Comparison of ENCODE assay signal across 28 mouse cellular contexts in the genomic region with DNA sequence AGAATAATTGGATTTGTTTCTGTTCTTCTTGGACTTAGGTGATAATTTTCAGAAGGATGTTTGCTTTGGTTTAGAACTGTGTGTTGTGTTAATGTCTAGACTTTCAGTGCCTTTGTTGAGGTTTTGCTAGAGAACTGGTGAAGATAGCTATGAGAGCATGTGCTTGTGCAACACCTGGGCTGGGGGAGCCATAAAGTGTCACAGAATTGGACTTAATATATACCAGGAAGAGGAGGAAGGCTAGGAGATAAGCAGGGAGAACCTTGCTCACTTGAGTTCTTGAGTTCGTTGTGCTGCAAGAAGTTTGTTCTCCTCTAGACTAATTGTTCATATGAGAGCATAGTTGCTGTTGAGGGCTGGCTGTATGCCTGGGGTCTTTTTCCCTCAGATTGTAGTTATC. TPM values are rescaled to one million over a fixed set of nuclear protein-coding genes. Genes with fewer than 3 reads are reported as not detected.
DNase-seq lines count a peak whose midpoint lies in the region; ATAC-seq and TF ChIP-seq lines count a peak whose summit lies in the region.
"Had no signal": no experiment of that assay in that cellular context is flagged by ENCODE, and none has a peak within 500 bp of the region (broad histone marks: within the 10 kb centered on the region; RNA-seq: fewer than 3 reads in every experiment).

No protein-coding gene starts in this region.

- DNase-seq in heart, adult 11 months: peak; percentile 49
- no peak for DNase-seq in heart, adult 8-10 months (ENCODE audit: low spot score)
- peak; percentile 0 for DNase-seq in brain, embryonic 14.5 days (ENCODE audit: low read depth)
- DNase-seq in thymus, adult 18-20 months: no peak
- DNase-seq: adrenal gland, adult 2 months; adrenal gland, postnatal 10 days; adrenal gland, postnatal 25 days; B cell, adult 2 months; cerebellum, adult 11-12 months; cerebellum, adult 2 months; cerebellum, adult 9-10 months; cerebellum, postnatal 10 days; cerebellum, postnatal 25 days; forebrain, postnatal 0 days had no signal

- no peaks in the 10 kb centered on the region for H3K9me3 ChIP-seq in intestine, embryonic 16.5 days (ENCODE audit: control insufficient read depth, low read length)
- no peaks in the 10 kb centered on the region for H3K9me3 ChIP-seq in hindbrain, embryonic 12.5 days (replicated peaks)
- H3K9me3 ChIP-seq: embryonic facial prominence, embryonic 10.5 days; embryonic facial prominence, embryonic 12.5 days; forebrain, embryonic 13.5 days; forebrain, embryonic 15.5 days; G1E had no signal

- TF ChIP-seq POLR2A in brain, embryonic 14.5 days (IDR thresholded peaks at IDR 0.05; ENCODE audit: borderline replicate concordance, extremely low read depth, insufficient read depth, insufficient read length, poor library complexity, severe bottlenecking): no peak

- 0 out of 2 replicates have a peak, but pooled peaks cover 4% of the 10 kb centered on the region for H3K36me3 ChIP-seq in intestine, embryonic 16.5 days (ENCODE audit: control insufficient read depth, insufficient read depth, low read length)
- peaks cover 61% of the 10 kb centered on the region for H3K36me3 ChIP-seq in hindbrain, embryonic 12.5 days

- H3K27me3 ChIP-seq in intestine, embryonic 16.5 days (replicated peaks; ENCODE audit: control insufficient read depth, insufficient read depth, low read length): no peaks in the 10 kb centered on the region
- H3K27me3 ChIP-seq in hindbrain, embryonic 12.5 days: no peaks in the 10 kb centered on the region
- H3K27me3 ChIP-seq: CH12.LX; embryonic facial prominence, embryonic 12.5 days; forebrain, embryonic 13.5 days; forebrain, embryonic 15.5 days; Patski had no signal

- no peak for TF ChIP-seq CTCF in brain, embryonic 14.5 days (IDR thresholded peaks at IDR 0.05; ENCODE audit: borderline replicate concordance, extremely low read depth, insufficient read depth, insufficient read length)

- 60% methylated on average over 1 of the region's 1 CpGs for WGBS in intestine, embryonic 16.5 days
- 89% methylated on average over 1 of the region's 1 CpGs for WGBS in hindbrain, embryonic 12.5 days

- H3K4me3 ChIP-seq in intestine, embryonic 16.5 days (ENCODE audit: low read length): no peak overlapping the region
- H3K4me3 ChIP-seq in hindbrain, embryonic 12.5 days: no peak overlapping the region
- H3K4me3 ChIP-seq: embryonic facial prominence, embryonic 10.5 days; embryonic facial prominence, embryonic 12.5 days; forebrain, embryonic 13.5 days; forebrain, embryonic 15.5 days had no signal

- H3K9ac ChIP-seq in intestine, embryonic 16.5 days (ENCODE audit: low read depth, low read length): no peak overlapping the region
- H3K9ac ChIP-seq in hindbrain, embryonic 12.5 days: no peak overlapping the region
- H3K9ac ChIP-seq: embryonic facial prominence, embryonic 12.5 days; forebrain, embryonic 13.5 days; forebrain, embryonic 15.5 days; forebrain, postnatal 0 days had no signal

- ATAC-seq in intestine, embryonic 16.5 days: peak; percentile 72
- no peak for ATAC-seq in hindbrain, embryonic 12.5 days (ENCODE audit: low FRiP score)
- ATAC-seq: activated CD4-positive, CD25-positive, alpha-beta regulatory T cell, adult 4 months; CD4-positive, CD25-positive, alpha-beta regulatory T cell, adult 4 months; forebrain, embryonic 13.5 days; forebrain, embryonic 15.5 days; forebrain, postnatal 0 days; Patski had no signal

- H3K27ac ChIP-seq in intestine, embryonic 16.5 days (ENCODE audit: low read length): no peak overlapping the region
- no peak overlapping the region for H3K27ac ChIP-seq in hindbrain, embryonic 12.5 days
- H3K27ac ChIP-seq: embryonic facial prominence, embryonic 10.5 days; embryonic facial prominence, embryonic 12.5 days; forebrain, embryonic 13.5 days; forebrain, embryonic 15.5 days had no signal

- H3K4me2 ChIP-seq in intestine, embryonic 16.5 days (ENCODE audit: low read depth, low read length): no peak overlapping the region
- H3K4me2 ChIP-seq in hindbrain, embryonic 12.5 days (replicated peaks): no peak overlapping the region
- H3K4me2 ChIP-seq: embryonic facial prominence, embryonic 12.5 days; forebrain, embryonic 13.5 days; forebrain, embryonic 15.5 days had no signal

- no peaks in the 10 kb centered on the region for H3K4me1 ChIP-seq in intestine, embryonic 16.5 days (ENCODE audit: control insufficient read depth, insufficient read depth, low read length)
- H3K4me1 ChIP-seq in hindbrain, embryonic 12.5 days: no peaks in the 10 kb centered on the region
- H3K4me1 ChIP-seq: embryonic facial prominence, embryonic 10.5 days; embryonic facial prominence, embryonic 12.5 days; forebrain, embryonic 13.5 days; forebrain, embryonic 15.5 days had no signal

RNA-seq across cellular contexts. Expression of a gene that starts 44.8 kb away (rescaled TPM):
- total RNA-seq in heart, adult 8-10 months (2022): 10 to 100 TPM in 1 of 4 experiments, 1 to 10 TPM in 3; 3.6 to 11.6 (median 6.1) TPM
- 0.86 TPM in 1 of 2 replicates, not detected in the other for polyA plus RNA-seq in brain, embryonic 14.5 days (2012; rRNA removed)
- not detected in 2 replicates for polyA plus RNA-seq in intestine, embryonic 16.5 days (2015; fragmentation: Nextera tagmentation; extraction: Ambion mirVana)
- not detected in 2 replicates for polyA plus RNA-seq in hindbrain, embryonic 12.5 days (2016; fragmentation: Nextera tagmentation; extraction: Ambion mirVana)
- total RNA-seq: CH12.LX; forebrain, postnatal 0 days; G1E had no signal
- polyA plus RNA-seq: activated CD4-positive, CD25-positive, alpha-beta regulatory T cell, adult 4 months; CD4-positive, CD25-positive, alpha-beta regulatory T cell, adult 4 months; cortical plate, adult 2 months; embryonic facial prominence, embryonic 10.5 days; embryonic facial prominence, embryonic 12.5 days; forebrain, embryonic 11.5 days; forebrain, embryonic 13.5 days; forebrain, embryonic 15.5 days; forebrain, postnatal 0 days; G1E; Patski had no signal

RNA-seq across cellular contexts. Expression of a gene that starts 48.0 kb away (rescaled TPM):
- total RNA-seq in heart, adult 8-10 months (2022): 10 to 100 TPM; 35.3 to 41.3 (median 38.6) TPM
- 37.7 and 44.4 TPM in 2 replicates for polyA plus RNA-seq in brain, embryonic 14.5 days (2012; rRNA removed)
- polyA plus RNA-seq in intestine, embryonic 16.5 days (2015; fragmentation: Nextera tagmentation; extraction: Ambion mirVana): 7.5 and 9.4 TPM in 2 replicates
- 24.3 and 24.4 TPM in 2 replicates for polyA plus RNA-seq in hindbrain, embryonic 12.5 days (2016; fragmentation: Nextera tagmentation; extraction: Ambion mirVana)

RNA-seq across cellular contexts. Expression of a gene that starts 55.0 kb away (rescaled TPM):
- total RNA-seq in heart, adult 8-10 months (2022): not detected
- polyA plus RNA-seq in brain, embryonic 14.5 days (2012; rRNA removed): 0.97 and 1.1 TPM in 2 replicates
- 0.22 TPM in 2 replicates for polyA plus RNA-seq in intestine, embryonic 16.5 days (2015; fragmentation: Nextera tagmentation; extraction: Ambion mirVana)
- polyA plus RNA-seq in hindbrain, embryonic 12.5 days (2016; fragmentation: Nextera tagmentation; extraction: Ambion mirVana): 0.40 TPM in 1 of 2 replicates, not detected in the other
- total RNA-seq: adrenal gland, adult 2 months; adrenal gland, postnatal 10 days; adrenal gland, postnatal 25 days; adrenal gland, postnatal 4 days; CH12.LX; G1E had no signal
- polyA plus RNA-seq: activated CD4-positive, CD25-positive, alpha-beta regulatory T cell, adult 4 months; adrenal gland, adult 2 months; CD4-positive, CD25-positive, alpha-beta regulatory T cell, adult 4 months; G1E had no signal

Comparison
In these comparisons a context has a peak if more than half of its experiments do, and no peak if none do; other contexts are left out.
1. DNase-seq: peak in heart, adult 11 months (single experiment) and brain, embryonic 14.5 days (single experiment); none in heart, adult 8-10 months (single experiment) and thymus, adult 18-20 months (0 of 2).